Mouse (Mus musculus) spleen, adult 2 months (tissue): ENCODE results near the gene Rtel1. TPM values are rescaled to one million over a fixed set of nuclear protein-coding genes. Genes with fewer than 3 reads are reported as not detected.

Experiments used
- DNase-seq, 2 experiments: peaks; one replicate each; pipeline versions ENCODE4 v3.0.0 to v3.0.0-alpha.2; 2012 to 2021; ENCODE audit warnings: low spot score in 2 of 2, low read depth in 1 of 2
- H3K27ac ChIP-seq: fragments of 200-500 bp; 2 replicates; pipeline ENCODE4 v1.5.1; 2012; ENCODE audit warnings: low read length, inconsistent platforms; ENCODE audit not compliant: insufficient read depth
- H3K27me3 ChIP-seq: fragments of 200-500 bp; 2 replicates; pipeline ENCODE4 v1.6.1; 2012; ENCODE audit warnings: mild to moderate bottlenecking, moderate library complexity, low read length, inconsistent platforms; ENCODE audit not compliant: control insufficient read depth, insufficient read depth
- H3K36me3 ChIP-seq: fragments of 200-500 bp; 2 replicates; pipeline ENCODE4 v1.6.1; 2012; ENCODE audit warnings: mild to moderate bottlenecking, low read length, inconsistent platforms; ENCODE audit not compliant: control insufficient read depth, insufficient read depth
- H3K4me1 ChIP-seq: fragments of 200-500 bp; 2 replicates; pipeline ENCODE4 v1.6.1; 2011; ENCODE audit warnings: inconsistent platforms; ENCODE audit not compliant: control insufficient read depth, insufficient read depth, insufficient read length
- H3K4me3 ChIP-seq: fragments of 200-500 bp; 2 replicates; pipeline ENCODE4 v1.5.1; 2011; ENCODE audit warnings: mild to moderate bottlenecking, inconsistent platforms; ENCODE audit not compliant: insufficient read depth, insufficient read length; ENCODE audit errors: extremely low read depth
- CTCF ChIP-seq: fragments of 200-500 bp; IDR thresholded peaks from 2 replicates; pipeline ENCODE4 v1.5.1; 2011; ENCODE audit warnings: mild to moderate bottlenecking, inconsistent platforms; ENCODE audit not compliant: insufficient read depth, insufficient read length, insufficient replicate concordance; ENCODE audit errors: extremely low read depth
- POLR2A ChIP-seq: fragments of 200-500 bp; IDR thresholded peaks from 2 replicates; pipeline ENCODE4 v1.6.1; 2011; ENCODE audit warnings: low read depth, low read length, inconsistent platforms
- WGBS: fragments of 180-500 bp; shearing (Covaris S2); methylation state at CpG from one replicate; pipeline ENCODE4 v1.1.7; 2018; 5-methylcytosine and 5-hydroxymethylcytosine counted together
- polyA plus RNA-seq: library from polyadenylated mRNA; depleted of rRNA; stranded (reverse); fragments of >200 nt; gene quantifications from 2 replicates; pipeline ENCODE4 v1.2.3, GENCODE M21; 2012; rRNA removed

The Rtel1 gene
- polyA plus RNA-seq, 1 experiment, result 52.9 TPM

GRCm38 (mm10) chr2:181394086-181394485 lies 74.5 kb downstream of the Rtel1 start:
- H3K36me3 ChIP-seq, result no peaks in the 10 kb centered on the region
- H3K27ac ChIP-seq, result no peak overlapping the region
- 93% methylated on average over 3 of the region's 3 CpGs for WGBS
- TF ChIP-seq CTCF (no peak), POLR2A (no peak)
- no peaks in the 10 kb centered on the region for H3K27me3 ChIP-seq
- DNase-seq, result no peak
- H3K4me1 ChIP-seq, result no peaks in the 10 kb centered on the region
- no peak overlapping the region for H3K4me3 ChIP-seq

DNA sequence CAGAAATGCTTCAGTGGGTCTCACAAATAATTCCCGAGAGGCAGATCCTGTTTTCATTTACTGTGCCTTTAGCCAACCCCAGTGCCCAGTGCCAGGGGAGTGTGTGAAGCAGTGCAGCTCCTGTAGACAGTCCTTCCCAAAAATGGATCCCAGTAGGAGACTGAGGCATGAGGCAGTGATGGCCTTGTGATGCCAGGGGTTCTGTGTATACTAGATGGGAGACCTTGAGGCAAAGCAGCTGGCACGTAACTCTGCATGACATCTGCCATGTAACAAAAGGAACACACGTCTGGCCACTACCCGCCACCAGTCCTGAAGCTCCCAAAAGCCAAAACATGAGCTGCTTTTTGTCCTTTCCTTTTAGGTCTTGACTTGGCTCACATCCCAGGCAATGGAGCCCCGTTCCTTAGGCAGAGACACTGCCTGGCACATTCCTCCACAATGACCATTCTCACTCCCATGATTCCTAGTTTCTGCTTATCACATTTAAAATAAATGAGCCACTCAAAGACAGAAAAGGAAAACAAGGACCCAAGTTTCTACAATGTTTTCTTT lies 77.7 kb downstream of the Rtel1 start:
- WGBS, result 88% methylated on average over 5 of the region's 5 CpGs
- DNase-seq, result no peak
- H3K36me3 ChIP-seq, result no peaks in the 10 kb centered on the region
- TF ChIP-seq POLR2A (no peak), CTCF (no peak)
- H3K27ac ChIP-seq, result no peak overlapping the region
- no peaks in the 10 kb centered on the region for H3K4me1 ChIP-seq
- H3K4me3 ChIP-seq, result no peak overlapping the region
- H3K27me3 ChIP-seq, result no peaks in the 10 kb centered on the region

GRCm38 (mm10) chr2:181401497-181401896 lies 82.0 kb downstream of the Rtel1 start:
- Histone ChIP-seq H3K27me3 (no peaks in the 10 kb centered on the region), H3K4me1 (no peaks in the 10 kb centered on the region), H3K27ac (no peak overlapping the region), H3K36me3 (no peaks in the 10 kb centered on the region), H3K4me3 (no peak overlapping the region)
- TF ChIP-seq CTCF (no peak), POLR2A (no peak)
- DNase-seq, result no peak
- WGBS, result 10% methylated on average over 1 of the region's 1 CpGs

- Histone ChIP-seq H3K36me3 (no peaks in the 10 kb centered on the region), H3K27me3 (no peaks in the 10 kb centered on the region), H3K27ac (no peak overlapping the region), H3K4me1 (no peaks in the 10 kb centered on the region), H3K4me3 (no peak overlapping the region)
- no peak for DNase-seq
- TF ChIP-seq CTCF, result no peak
- no peak for TF ChIP-seq POLR2A
- 77% methylated on average over 3 of the region's 3 CpGs for WGBS
Measured at GRCm38 (mm10) chr2:181403722-181404121, 84.2 kb downstream of the Rtel1 start.

Other genes with a start within 250 kb of the Rtel1 start
- gene Kcnq2, start 184.4 kb upstream of the Rtel1 start, polyA plus RNA-seq, result not detected in 2 replicates
- 0.05 TPM in 1 of 2 replicates, not detected in the other for gene Eef1a2, start 162.7 kb upstream of the Rtel1 start, polyA plus RNA-seq
- gene Ppdpf, start 132.5 kb upstream of the Rtel1 start, polyA plus RNA-seq, result 135 and 192 TPM in 2 replicates
- 0.13 and 0.15 TPM in 2 replicates for gene Ptk6, start 117.0 kb upstream of the Rtel1 start, polyA plus RNA-seq
- gene Srms, start 106.6 kb upstream of the Rtel1 start, polyA plus RNA-seq, result 1.4 and 1.9 TPM in 2 replicates
- gene Fndc11, start 99.7 kb upstream of the Rtel1 start, polyA plus RNA-seq, result 1.1 and 1.3 TPM in 2 replicates
- gene Helz2, start 77.7 kb upstream of the Rtel1 start, polyA plus RNA-seq, result 101 and 132 TPM in 2 replicates
- gene Gmeb2, start 31.7 kb upstream of the Rtel1 start, polyA plus RNA-seq, result 22.8 and 27.1 TPM in 2 replicates
- not detected in 2 replicates for gene Stmn3, start 5.2 kb upstream of the Rtel1 start, polyA plus RNA-seq
- gene Zgpat, start 45.2 kb downstream of the Rtel1 start, polyA plus RNA-seq, result 44.7 and 45.7 TPM in 2 replicates
- gene Arfrp1, start 45.7 kb downstream of the Rtel1 start, polyA plus RNA-seq, result 32.8 and 35.4 TPM in 2 replicates
- gene Lime1, start 60.3 kb downstream of the Rtel1 start, polyA plus RNA-seq, result 146 and 163 TPM in 2 replicates
- gene Zbtb46, start 139.7 kb downstream of the Rtel1 start, polyA plus RNA-seq, result 9.6 and 10.9 TPM in 2 replicates
- gene Abhd16b, start 173.5 kb downstream of the Rtel1 start, polyA plus RNA-seq, result 0.15 and 0.36 TPM in 2 replicates
- 17.5 and 18.8 TPM in 2 replicates for gene Tpd52l2, start 177.4 kb downstream of the Rtel1 start, polyA plus RNA-seq
- 54.4 and 59.4 TPM in 2 replicates for gene Dnajc5, start 200.7 kb downstream of the Rtel1 start, polyA plus RNA-seq